Mouse (Mus musculus): Measurements from ENCODE around the gene Hcfc1. TPM values are rescaled to one million over a fixed set of nuclear protein-coding genes. Genes with fewer than 3 reads are reported as not detected.

Hcfc1 gene
- polyA plus RNA-seq, 1 experiment from 2014 or later, result 59.4 TPM

DNA sequence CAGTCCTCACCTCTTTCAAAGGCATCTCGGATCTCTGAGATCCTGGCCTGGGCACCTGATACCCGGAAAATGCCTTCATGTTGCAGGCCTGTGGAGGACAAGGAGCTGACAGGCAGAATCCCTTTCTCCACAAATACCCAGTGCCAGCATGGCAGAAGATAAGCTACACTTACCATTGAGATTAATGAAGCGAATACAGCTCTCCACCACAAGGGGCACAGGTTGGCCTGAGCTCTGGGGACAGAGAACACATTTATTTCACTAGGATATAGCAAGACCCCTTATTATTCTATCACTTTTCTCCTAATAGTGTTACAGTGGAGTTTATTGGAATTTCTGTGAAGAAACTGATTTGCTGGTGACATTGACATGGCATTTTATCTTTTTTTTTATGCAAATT, 68.2 kb downstream of the Hcfc1 start:
- ATAC-seq, result no peak
- no peaks in the 10 kb centered on the region for H3K9me3 ChIP-seq (replicated peaks)
- 74% methylated on average over 3 of the region's 3 CpGs for WGBS
- no peaks in the 10 kb centered on the region for H3K36me3 ChIP-seq (ENCODE audit: poor library complexity, severe bottlenecking)
- no peak overlapping the region for H3K4me2 ChIP-seq
- H3K4me1 ChIP-seq, result no peaks in the 10 kb centered on the region
- no peak overlapping the region for H3K27ac ChIP-seq
- H3K9ac ChIP-seq, result no peak overlapping the region
- no peaks in the 10 kb centered on the region for H3K27me3 ChIP-seq
- no peak overlapping the region for H3K4me3 ChIP-seq

DNA sequence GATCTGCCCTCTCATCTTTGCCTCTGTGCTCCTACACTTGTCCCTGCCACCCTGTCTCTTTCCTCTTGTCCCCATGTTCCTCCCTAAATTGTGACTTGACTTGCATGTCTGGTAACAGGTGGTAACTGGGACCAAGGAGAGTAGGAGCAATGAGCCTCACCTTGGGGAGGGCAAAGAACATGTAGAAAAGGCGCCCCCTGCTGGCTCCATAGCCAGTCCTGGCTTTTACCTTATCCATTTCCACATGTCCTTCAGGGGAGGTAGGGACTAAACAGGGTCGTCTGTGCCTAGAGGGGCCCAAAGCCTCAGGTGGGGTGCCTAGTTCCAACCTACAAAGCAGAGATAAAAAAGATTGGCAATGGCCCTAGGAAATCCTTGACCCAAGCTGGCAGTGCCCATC, 70.4 kb downstream of the Hcfc1 start, which contains the start of gene L1cam:
L1cam (minus strand) TSS at position 387 of the 400 bp plus-strand sequence.
- 25% methylated on average over 2 of the region's 2 CpGs for WGBS
- H3K27ac ChIP-seq, result no peak within 1 kb of the TSS
- H3K9ac ChIP-seq, result no peak within 1 kb of the TSS
- no peaks in the 10 kb centered on the region for H3K27me3 ChIP-seq
- no peak within 1 kb of the TSS for H3K4me3 ChIP-seq
- H3K9me3 ChIP-seq (replicated peaks), result no peaks in the 10 kb centered on the region
- no peak for ATAC-seq
- H3K36me3 ChIP-seq (ENCODE audit: poor library complexity, severe bottlenecking), result no peaks in the 10 kb centered on the region
- no peaks in the 10 kb centered on the region for H3K4me1 ChIP-seq
- H3K4me2 ChIP-seq, result no peak within 1 kb of the TSS

DNA sequence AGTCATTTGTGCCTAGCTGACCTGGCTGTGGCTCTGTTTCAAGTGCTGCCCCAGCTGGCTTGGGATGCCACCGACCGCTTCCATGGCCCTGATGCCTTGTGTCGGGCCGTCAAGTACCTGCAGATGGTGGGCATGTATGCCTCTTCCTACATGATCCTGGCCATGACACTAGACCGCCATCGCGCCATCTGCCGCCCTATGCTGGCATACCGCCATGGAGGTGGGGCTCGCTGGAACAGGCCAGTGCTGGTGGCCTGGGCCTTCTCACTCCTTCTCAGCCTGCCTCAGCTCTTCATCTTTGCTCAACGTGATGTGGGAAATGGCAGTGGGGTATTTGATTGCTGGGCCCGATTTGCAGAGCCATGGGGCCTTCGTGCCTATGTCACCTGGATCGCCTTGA, 73.3 kb downstream of the Hcfc1 start:
- Histone ChIP-seq H3K4me2 (no peak overlapping the region), H3K27me3 (no peaks in the 10 kb centered on the region), H3K9me3 (replicated peaks) (no peaks in the 10 kb centered on the region), H3K36me3 (ENCODE audit: poor library complexity, severe bottlenecking) (no peaks in the 10 kb centered on the region), H3K4me1 (no peaks in the 10 kb centered on the region), H3K27ac (no peak overlapping the region), H3K4me3 (no peak overlapping the region), H3K9ac (no peak overlapping the region)
- no peak for ATAC-seq
- WGBS, result 89% methylated on average over 14 of the region's 14 CpGs

Other genes with a start within 250 kb of the Hcfc1 start
- 9.6 and 9.7 TPM in 2 replicates for gene Abcd1, start 249.8 kb downstream of the Hcfc1 start, polyA plus RNA-seq (2015; fragmentation: Nextera tagmentation; extraction: Ambion mirVana)
- gene Plxnb3, start 209.3 kb downstream of the Hcfc1 start, polyA plus RNA-seq (2015; fragmentation: Nextera tagmentation; extraction: Ambion mirVana), result 0.03 and 0.10 TPM in 2 replicates
- 1.7 and 1.8 TPM in 2 replicates for gene Srpk3, start 192.0 kb downstream of the Hcfc1 start, polyA plus RNA-seq (2015; fragmentation: Nextera tagmentation; extraction: Ambion mirVana)
- gene Idh3g, start 179.5 kb downstream of the Hcfc1 start, polyA plus RNA-seq (2015; fragmentation: Nextera tagmentation; extraction: Ambion mirVana), result 205 and 225 TPM in 2 replicates
- gene Ssr4, start 179.3 kb downstream of the Hcfc1 start, polyA plus RNA-seq (2015; fragmentation: Nextera tagmentation; extraction: Ambion mirVana), result 129 and 133 TPM in 2 replicates
- gene Pdzd4, start 141.4 kb downstream of the Hcfc1 start, polyA plus RNA-seq (2015; fragmentation: Nextera tagmentation; extraction: Ambion mirVana), result 3.1 and 3.5 TPM in 2 replicates
- gene Avpr2, start 74.3 kb downstream of the Hcfc1 start, polyA plus RNA-seq (2015; fragmentation: Nextera tagmentation; extraction: Ambion mirVana), result 0.15 and 0.24 TPM in 2 replicates
- gene L1cam, start 70.3 kb downstream of the Hcfc1 start, polyA plus RNA-seq (2015; fragmentation: Nextera tagmentation; extraction: Ambion mirVana), result 42.7 and 45.4 TPM in 2 replicates
- gene Arhgap4, start 44.5 kb downstream of the Hcfc1 start, polyA plus RNA-seq (2015; fragmentation: Nextera tagmentation; extraction: Ambion mirVana), result 1.7 and 2.0 TPM in 2 replicates
- 127 and 132 TPM in 2 replicates for gene Naa10, start 44.4 kb downstream of the Hcfc1 start, polyA plus RNA-seq (2015; fragmentation: Nextera tagmentation; extraction: Ambion mirVana)
- gene Renbp, start 35.5 kb downstream of the Hcfc1 start, polyA plus RNA-seq (2015; fragmentation: Nextera tagmentation; extraction: Ambion mirVana), result 7.2 and 8.9 TPM in 2 replicates
- gene Irak1, start 57.6 kb upstream of the Hcfc1 start, polyA plus RNA-seq (2015; fragmentation: Nextera tagmentation; extraction: Ambion mirVana), result 38.9 and 39.4 TPM in 2 replicates
- not detected in 2 replicates for gene Opn1mw, start 161.1 kb upstream of the Hcfc1 start, polyA plus RNA-seq (2015; fragmentation: Nextera tagmentation; extraction: Ambion mirVana)
- 17.7 and 18.3 TPM in 2 replicates for gene Mecp2, start 169.0 kb upstream of the Hcfc1 start, polyA plus RNA-seq (2015; fragmentation: Nextera tagmentation; extraction: Ambion mirVana)
- gene Tex28, start 201.5 kb upstream of the Hcfc1 start, polyA plus RNA-seq (2015; fragmentation: Nextera tagmentation; extraction: Ambion mirVana), result not detected in 2 replicates
- 0.14 TPM in 1 of 2 replicates, not detected in the other for gene Tktl1, start 210.9 kb upstream of the Hcfc1 start, polyA plus RNA-seq (2015; fragmentation: Nextera tagmentation; extraction: Ambion mirVana)

Data from forebrain, embryonic 13.5 days (tissue).